Mouse (Mus musculus): ENCODE results near the gene Bud13. TPM values are rescaled to one million over a fixed set of nuclear protein-coding genes. Genes with fewer than 3 reads are reported as not detected.
"Not testable (repeated sequence)": the region's sequence is repeated elsewhere in the genome, so short reads cannot be mapped to it uniquely, and the experiment has no call there.

Gene Bud13
- polyA plus RNA-seq, 1 experiment from 2014 or later = 14.5 TPM

DNA sequence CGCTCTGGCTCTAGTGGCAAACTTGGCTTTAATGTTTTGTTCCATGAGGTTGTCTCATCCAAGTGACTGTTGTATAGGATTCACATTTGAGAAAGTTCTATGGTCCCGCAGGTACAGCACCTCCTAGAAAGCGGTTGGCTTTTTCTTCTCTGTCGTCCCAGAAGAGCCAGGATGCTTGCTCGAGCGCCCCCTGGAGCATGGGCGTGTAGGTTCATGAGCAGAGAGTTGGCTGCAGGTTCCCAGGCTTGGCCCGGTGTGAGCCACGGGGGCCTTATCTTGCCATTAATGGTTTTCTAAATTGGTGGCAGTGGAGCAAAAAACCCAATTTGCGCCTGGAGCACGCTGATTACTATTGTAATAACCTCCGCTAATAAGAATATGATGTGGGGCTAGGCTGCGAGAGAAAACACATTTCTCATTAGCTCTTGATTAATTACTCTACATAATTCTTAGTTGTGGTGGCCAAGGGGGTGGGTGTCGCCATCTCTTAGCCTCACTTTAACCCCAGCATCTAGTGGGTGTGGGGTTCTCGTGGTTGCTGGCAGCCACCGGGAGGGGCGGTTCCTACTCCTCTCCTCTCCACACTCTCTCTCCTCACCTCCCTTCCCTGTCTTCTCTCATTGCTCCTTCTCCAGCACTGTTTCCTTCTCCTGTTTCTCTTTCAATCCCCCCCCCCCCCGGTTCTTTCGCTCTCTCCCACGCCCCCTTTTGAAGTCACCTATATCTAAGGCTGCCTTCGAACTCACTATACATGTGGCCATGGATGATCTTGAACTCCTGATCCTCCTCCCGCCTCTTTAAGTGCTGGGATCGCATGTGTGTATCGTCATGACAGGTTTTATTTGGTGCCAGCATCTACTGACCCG is 45.1 kb downstream of the Bud13 start:
- Histone ChIP-seq H3K27me3 (replicated peaks) (no peaks in the 10 kb centered on the region), H3K4me1 (peaks cover 22% of the 10 kb centered on the region), H3K9ac (replicated peaks) (peak overlapping the region; percentile 36; the same call in 1 of the 2 replicates), H3K9me3 (replicated peaks) (no peaks in the 10 kb centered on the region), H3K4me3 (replicated peaks) (no peak overlapping the region), H3K36me3 (no peaks in the 10 kb centered on the region), H3K27ac (replicated peaks) (peak overlapping the region; percentile 75), H3K4me2 (peak overlapping the region; percentile 54)
- 42% methylated on average over 25 of the region's 25 CpGs for WGBS
- ATAC-seq (ENCODE audit: low FRiP score) = peak; percentile 46

DNA sequence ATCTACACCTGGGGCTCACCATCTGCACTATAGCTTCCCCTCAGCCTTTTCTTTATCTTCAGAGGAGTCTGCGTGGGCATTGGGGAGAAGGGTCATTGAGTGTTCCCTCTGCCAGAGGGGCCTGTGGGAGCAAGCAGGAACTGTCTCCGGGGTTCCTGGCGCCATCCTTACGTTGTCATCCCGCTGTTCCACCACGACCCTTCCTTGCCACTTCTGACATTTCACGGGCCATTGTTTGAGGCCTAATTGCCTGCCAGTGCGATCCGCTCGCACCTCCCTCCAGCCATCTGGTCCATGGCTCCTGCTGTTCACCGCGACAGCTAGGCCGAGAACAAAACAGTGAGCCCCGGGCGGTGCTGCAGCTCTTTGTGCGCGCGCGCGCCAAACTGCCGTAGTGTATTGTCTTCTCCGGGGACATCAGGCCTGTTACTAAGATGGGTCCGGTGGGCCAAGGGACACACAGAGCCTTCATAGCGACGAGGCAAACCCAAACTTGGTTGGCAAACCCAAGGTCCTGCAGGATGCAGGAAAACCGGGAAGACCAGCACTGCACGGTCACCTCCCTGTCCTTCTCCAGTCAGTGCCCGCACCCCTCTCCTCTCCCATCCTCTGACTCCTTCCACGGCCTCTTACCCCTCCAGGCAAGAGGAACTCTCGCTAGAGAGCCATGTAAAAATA is 45.9 kb downstream of the Bud13 start:
- Histone ChIP-seq H3K27me3 (replicated peaks) (no peaks in the 10 kb centered on the region), H3K9me3 (replicated peaks) (no peaks in the 10 kb centered on the region), H3K4me1 (peaks cover 22% of the 10 kb centered on the region), H3K36me3 (no peaks in the 10 kb centered on the region), H3K4me3 (replicated peaks) (peak overlapping the region; percentile 15), H3K9ac (replicated peaks) (peak overlapping the region; percentile 36), H3K27ac (replicated peaks) (peak overlapping the region; percentile 75), H3K4me2 (peak overlapping the region; percentile 54)
- peak; percentile 78; the same call in 1 of the 2 replicates for ATAC-seq (ENCODE audit: low FRiP score)
- WGBS = 2% methylated on average over 30 of the region's 30 CpGs

DNA sequence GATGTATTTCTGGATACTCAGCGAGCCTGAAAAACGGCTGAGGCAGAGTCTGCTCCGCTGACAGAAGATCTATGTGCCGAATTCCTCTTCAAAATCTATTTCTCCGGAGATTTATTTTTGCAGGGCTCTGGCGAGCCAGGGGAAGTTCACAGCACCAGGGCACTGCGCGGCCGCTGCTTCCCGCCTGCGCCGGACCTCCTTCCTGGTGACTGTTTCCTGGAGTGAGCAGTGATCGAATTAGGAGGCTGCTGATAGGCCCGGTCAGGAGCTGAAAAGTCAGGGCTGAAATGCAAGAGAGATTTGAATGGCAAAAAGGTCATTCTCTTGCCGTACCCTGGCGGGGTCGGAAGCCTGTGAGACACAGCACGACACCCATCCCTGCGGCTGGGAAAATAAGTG is 46.4 kb downstream of the Bud13 start:
- 3% methylated on average over 19 of the region's 19 CpGs for WGBS
- ATAC-seq (ENCODE audit: low FRiP score) = no peak; the same call in 1 of the 2 replicates
- peak overlapping the region; percentile 15 for H3K4me3 ChIP-seq (replicated peaks)

DNA sequence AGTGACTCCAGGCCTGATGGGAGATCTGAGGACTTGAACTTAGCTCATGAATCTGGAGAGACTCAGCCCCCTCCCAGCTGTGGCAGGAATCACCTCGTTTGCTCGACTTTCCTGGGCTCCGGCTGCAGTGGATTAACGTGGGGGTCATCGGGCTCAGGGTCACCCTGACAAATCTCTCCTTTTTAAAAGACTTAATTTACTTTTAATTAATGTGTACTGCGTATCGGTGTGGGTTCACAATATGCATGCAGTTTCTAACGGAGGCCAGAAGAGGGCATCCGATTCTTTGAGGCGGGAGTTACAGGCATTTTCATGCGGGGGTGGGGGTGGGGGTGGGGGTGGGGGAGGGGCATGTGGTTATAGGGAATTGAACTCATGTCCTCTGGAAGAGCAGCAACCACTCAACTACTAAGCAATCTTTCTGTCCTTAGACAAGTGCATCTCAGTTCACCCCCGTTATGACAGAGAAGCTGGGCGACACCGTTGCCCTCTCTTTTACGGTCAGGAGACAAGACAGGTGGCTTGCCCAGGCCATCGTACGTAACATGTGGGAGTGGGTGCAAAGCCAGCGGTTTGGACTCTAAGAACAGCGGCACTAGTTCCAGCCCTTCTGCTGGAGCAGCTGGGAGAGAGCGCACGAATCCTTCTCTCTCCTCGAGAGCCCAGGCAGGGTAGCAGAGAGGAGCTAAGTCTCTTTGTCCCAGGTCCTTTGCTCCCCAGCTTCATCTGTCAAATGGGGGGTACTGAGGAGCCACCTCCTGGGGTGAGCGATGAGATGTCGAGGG is 47.2 kb downstream of the Bud13 start:
- no peak overlapping the region for H3K27ac ChIP-seq (replicated peaks)
- no peak overlapping the region; the same call in 1 of the 2 replicates for H3K4me2 ChIP-seq
- no peak for ATAC-seq (ENCODE audit: low FRiP score)

More for the DNA sequence above, 46.4 kb downstream of the Bud13 start:
- peaks cover 22% of the 10 kb centered on the region for H3K4me1 ChIP-seq
- H3K36me3 ChIP-seq = no peaks in the 10 kb centered on the region
- H3K9ac ChIP-seq (replicated peaks) = peak overlapping the region; percentile 36
- no peaks in the 10 kb centered on the region for H3K9me3 ChIP-seq (replicated peaks)
- H3K27ac ChIP-seq (replicated peaks) = peak overlapping the region; percentile 75
- no peaks in the 10 kb centered on the region for H3K27me3 ChIP-seq (replicated peaks)
- H3K4me2 ChIP-seq = peak overlapping the region; percentile 54

DNA sequence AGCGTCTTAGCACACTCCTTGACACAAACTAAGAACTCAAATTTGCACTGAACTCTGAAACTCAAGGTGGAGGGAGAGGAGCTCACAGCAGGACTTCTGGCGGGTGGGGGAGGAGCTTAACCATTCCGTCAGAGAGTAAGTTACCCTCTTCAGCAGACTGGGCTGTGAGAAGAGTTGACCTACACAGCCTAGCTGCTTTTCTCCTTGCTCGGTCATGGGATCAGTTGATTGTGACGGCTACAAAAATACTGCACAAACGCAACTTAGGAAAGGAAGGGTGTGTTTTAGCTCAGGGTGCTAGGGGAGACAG is 47.7 kb downstream of the Bud13 start:
- Histone ChIP-seq H3K4me2 (no peak overlapping the region), H3K4me3 (replicated peaks) (no peak overlapping the region), H3K4me1 (peaks cover 22% of the 10 kb centered on the region), H3K9me3 (replicated peaks) (no peaks in the 10 kb centered on the region), H3K27me3 (replicated peaks) (no peaks in the 10 kb centered on the region), H3K27ac (replicated peaks) (no peak overlapping the region), H3K36me3 (no peaks in the 10 kb centered on the region), H3K9ac (replicated peaks) (no peak overlapping the region)
- 59% methylated on average over 6 of the region's 6 CpGs for WGBS
- no peak for ATAC-seq (ENCODE audit: low FRiP score)

More for the DNA sequence above, 47.2 kb downstream of the Bud13 start:
- Histone ChIP-seq H3K9me3 (replicated peaks) (no peaks in the 10 kb centered on the region), H3K27me3 (replicated peaks) (no peaks in the 10 kb centered on the region), H3K4me3 (replicated peaks) (no peak overlapping the region), H3K4me1 (peaks cover 22% of the 10 kb centered on the region), H3K36me3 (no peaks in the 10 kb centered on the region), H3K9ac (replicated peaks) (no peak overlapping the region)
- WGBS = 28% methylated on average over 24 of the region's 24 CpGs

DNA sequence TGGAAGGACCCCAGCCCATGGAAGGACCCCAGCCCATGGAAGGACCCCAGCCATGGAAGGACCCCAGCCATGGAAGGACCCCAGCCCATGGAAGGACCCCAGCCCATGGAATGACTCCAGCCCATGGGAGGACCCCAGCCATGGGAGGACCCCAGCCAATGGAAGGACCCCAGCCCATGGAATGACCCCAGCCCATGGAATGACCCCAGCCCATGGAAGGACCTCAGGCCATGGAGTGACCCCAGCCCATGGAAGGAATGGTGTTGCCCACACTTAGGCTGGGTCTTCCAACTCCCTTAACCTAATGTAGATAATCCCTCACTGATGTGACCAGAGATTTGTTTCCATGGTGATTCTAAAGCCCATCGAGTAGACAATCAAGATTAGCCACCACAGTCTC is 48.5 kb downstream of the Bud13 start:
- Histone ChIP-seq H3K27me3 (replicated peaks) (no peaks in the 10 kb centered on the region), H3K9ac (replicated peaks) (no peak overlapping the region), H3K27ac (replicated peaks) (no peak overlapping the region), H3K4me1 (peaks cover 22% of the 10 kb centered on the region), H3K4me3 (replicated peaks) (no peak overlapping the region), H3K9me3 (replicated peaks) (no peaks in the 10 kb centered on the region), H3K4me2 (no peak overlapping the region), H3K36me3 (no peaks in the 10 kb centered on the region)
- 87% methylated on average over 1 of the region's 1 CpGs for WGBS
- no peak for ATAC-seq (ENCODE audit: low FRiP score)

DNA sequence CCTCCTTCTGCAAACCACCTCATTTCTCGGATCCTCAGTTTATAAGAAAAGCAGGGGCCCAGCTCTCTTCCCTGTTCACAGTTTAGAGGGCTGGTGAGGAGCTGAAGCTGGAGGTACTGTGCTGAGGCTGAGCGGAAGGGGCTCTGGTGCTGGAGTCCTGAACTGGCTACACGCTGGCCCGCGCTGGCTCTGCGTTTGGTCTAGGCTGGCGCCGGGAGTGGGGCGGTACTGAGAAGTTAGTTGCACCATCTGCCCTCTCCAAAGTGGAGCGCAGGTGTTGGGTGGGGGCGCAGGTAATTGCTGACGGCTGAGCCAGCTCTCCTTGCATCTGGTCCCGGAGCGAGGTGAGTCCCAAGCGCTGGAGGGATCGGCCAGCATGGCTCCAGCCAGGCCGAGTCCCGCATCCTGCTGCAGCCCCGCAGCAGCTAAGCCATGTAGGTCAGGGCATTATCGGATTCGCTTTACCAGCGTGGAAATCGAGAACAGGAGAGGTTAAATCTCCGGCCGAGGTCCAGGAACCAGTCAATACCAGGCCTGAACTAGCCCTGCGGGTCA is 51.7 kb downstream of the Bud13 start:
- ATAC-seq (ENCODE audit: low FRiP score) = no peak
- H3K9ac ChIP-seq (replicated peaks) = no peak overlapping the region
- peaks cover 17% of the 10 kb centered on the region for H3K4me1 ChIP-seq
- H3K27me3 ChIP-seq (replicated peaks) = no peaks in the 10 kb centered on the region
- no peaks in the 10 kb centered on the region for H3K36me3 ChIP-seq
- H3K4me2 ChIP-seq = no peak overlapping the region
- H3K4me3 ChIP-seq (replicated peaks) = no peak overlapping the region
- H3K27ac ChIP-seq (replicated peaks) = no peak overlapping the region
- WGBS = 49% methylated on average over 26 of the region's 26 CpGs
- no peaks in the 10 kb centered on the region for H3K9me3 ChIP-seq (replicated peaks)

GRCm38 (mm10) chr9:46335461-46335995 is 52.7 kb downstream of the Bud13 start:
- 81% methylated on average over 10 of the region's 10 CpGs for WGBS
- Histone ChIP-seq H3K9ac (replicated peaks) (no peak overlapping the region), H3K4me1 (peaks cover 15% of the 10 kb centered on the region), H3K4me3 (replicated peaks) (no peak overlapping the region), H3K4me2 (no peak overlapping the region), H3K27ac (replicated peaks) (no peak overlapping the region), H3K9me3 (replicated peaks) (no peaks in the 10 kb centered on the region), H3K27me3 (replicated peaks) (no peaks in the 10 kb centered on the region), H3K36me3 (no peaks in the 10 kb centered on the region)
- no peak for ATAC-seq (ENCODE audit: low FRiP score)

- 71% methylated on average over 13 of the region's 14 CpGs for WGBS
- not testable (repeated sequence) for H3K27me3 ChIP-seq (replicated peaks); ATAC-seq (ENCODE audit: low FRiP score); H3K4me2 ChIP-seq; H3K36me3 ChIP-seq; H3K9ac ChIP-seq (replicated peaks); H3K9me3 ChIP-seq (replicated peaks); H3K27ac ChIP-seq (replicated peaks); H3K4me3 ChIP-seq (replicated peaks)
- H3K4me1 ChIP-seq = peaks cover 15% of the 10 kb centered on the region
These were observed 53.5 kb downstream of the Bud13 start for GRCm38 (mm10) chr9:46336294-46336693.

DNA sequence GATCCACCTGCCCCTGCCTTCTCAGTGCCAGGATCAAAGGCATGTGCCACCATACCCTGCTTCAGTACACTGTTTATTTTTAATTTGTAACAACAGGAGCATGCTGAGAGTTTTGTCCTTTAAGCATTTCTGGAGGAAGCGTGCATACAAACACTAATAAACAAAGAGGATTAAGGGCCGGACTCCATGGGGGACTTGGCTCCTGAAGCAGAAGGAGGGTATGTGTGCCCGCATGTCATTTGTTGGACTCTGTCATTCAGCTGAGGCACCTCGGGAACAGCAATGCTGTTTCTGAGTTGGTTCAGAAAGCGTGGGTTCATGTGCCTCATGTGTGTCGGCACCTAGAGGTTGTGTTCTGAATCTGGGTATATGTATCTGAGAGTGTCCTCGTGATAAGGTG is 54.5 kb downstream of the Bud13 start:
- H3K4me2 ChIP-seq = no peak overlapping the region
- no peak overlapping the region for H3K4me3 ChIP-seq (replicated peaks)
- no peaks in the 10 kb centered on the region for H3K36me3 ChIP-seq
- 0 out of 2 replicates have a peak, but pooled peaks have one; percentile 21 for ATAC-seq (ENCODE audit: low FRiP score)
- H3K27ac ChIP-seq (replicated peaks) = no peak overlapping the region
- peaks cover 15% of the 10 kb centered on the region for H3K4me1 ChIP-seq
- 55% methylated on average over 7 of the region's 7 CpGs for WGBS
- no peaks in the 10 kb centered on the region for H3K27me3 ChIP-seq (replicated peaks)
- no peak overlapping the region for H3K9ac ChIP-seq (replicated peaks)
- no peaks in the 10 kb centered on the region for H3K9me3 ChIP-seq (replicated peaks)

- H3K27ac ChIP-seq (replicated peaks) = no peak overlapping the region
- peaks cover 15% of the 10 kb centered on the region for H3K4me1 ChIP-seq
- no peaks in the 10 kb centered on the region for H3K27me3 ChIP-seq (replicated peaks)
- no peaks in the 10 kb centered on the region for H3K36me3 ChIP-seq
- no peaks in the 10 kb centered on the region for H3K9me3 ChIP-seq (replicated peaks)
- H3K9ac ChIP-seq (replicated peaks) = no peak overlapping the region
- peak; percentile 81 for ATAC-seq (ENCODE audit: low FRiP score)
- H3K4me3 ChIP-seq (replicated peaks) = no peak overlapping the region
- WGBS = 0% methylated on average over 3 of the region's 3 CpGs
- H3K4me2 ChIP-seq = no peak overlapping the region
These were observed 55.1 kb downstream of the Bud13 start for GRCm38 (mm10) chr9:46337852-46338291.

Data from neural tube, embryonic 15.5 days (tissue).